Mouse (Mus musculus) lung, postnatal 0 days (tissue): Measurements from ENCODE around the gene E130114P18Rik.

ENCODE experiments used
- CTCF ChIP-seq: IDR thresholded peaks from 2 replicates; pipeline ENCODE4 v1.5.1; 2016; ENCODE audit warnings: antibody characterized with exemption, mild to moderate bottlenecking
- EP300 ChIP-seq: IDR thresholded peaks from 2 replicates; pipeline ENCODE4 v1.6.1; 2016; ENCODE audit warnings: antibody characterized with exemption, mild to moderate bottlenecking, control low read depth

DNA sequence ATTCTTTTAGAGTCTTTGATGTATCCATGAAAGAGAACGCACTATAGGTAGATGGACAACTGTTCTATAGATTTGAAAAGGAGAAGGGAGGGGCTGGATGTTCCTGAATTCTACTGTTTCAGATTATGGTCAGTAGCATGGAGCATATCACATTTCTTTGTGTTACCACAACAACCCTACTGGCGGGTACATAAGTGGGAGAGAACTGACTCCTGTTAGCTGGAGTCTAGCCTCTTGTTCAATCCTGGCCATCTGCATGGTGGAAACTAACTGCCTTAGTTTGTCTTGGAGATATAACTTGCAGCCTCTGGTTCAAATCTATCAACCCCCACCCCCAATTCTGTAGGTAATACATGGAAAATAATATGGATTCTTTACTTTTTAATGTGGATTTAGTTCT lies 4.1 kb downstream of the E130114P18Rik start:
- no peak for TF ChIP-seq CTCF
- TF ChIP-seq EP300: no peak
